Mouse (Mus musculus) cerebellum, postnatal 10 days (tissue): ENCODE measurements around the gene Gm3029.
"Not testable (repeated sequence)": the region's sequence is repeated elsewhere in the genome, so short reads cannot be mapped to it uniquely, and the experiment has no call there.

ENCODE experiments used
- DNase-seq, 2 experiments: peaks; one replicate each; pipeline ENCODE4 v3.0.0; 2021; ENCODE audit warnings: mixed read lengths in 2 of 2

Gene Gm3029

GRCm38 (mm10) chr14:3931456-3931855 is at the start of gene Gm3029:
Gene Gm3029, plus strand, starts transcription at chr14:3931756.
- not testable (repeated sequence) for DNase-seq

- not testable (repeated sequence) for DNase-seq
Measured at GRCm38 (mm10) chr14:3883872-3884271, 47.7 kb upstream of the Gm3029 start, which contains the start of gene Gm2916. Gene Gm2916, plus strand, starts transcription at chr14:3884172.

- not testable (repeated sequence) for DNase-seq
Measured at GRCm38 (mm10) chr14:3963247-3963646, 31.7 kb downstream of the Gm3029 start, which contains the start of gene Gm3095. Gene Gm3095, plus strand, starts transcription at chr14:3963547.
